Mouse (Mus musculus) lung, postnatal 0 days (tissue): ENCODE results near the gene Fam136a. TPM values are rescaled to one million over a fixed set of nuclear protein-coding genes. Genes with fewer than 3 reads are reported as not detected.
A peak's percentile ranks its signal among the peaks of the same experiment; 100 is the strongest.

ENCODE experiments used
- ATAC-seq: fragments of 200-750 bp; cut with Nextera tagmentation; 2 replicates; pipeline ENCODE4 v1.8.0; 2017; ENCODE audit warnings: moderate library complexity
- DNase-seq: peaks from one replicate; pipeline ENCODE4 v3.0.0-alpha.2; 2016; ENCODE audit warnings: low spot score
- H3K27ac ChIP-seq: fragments of 300-500 bp; sonication (generic); 2 replicates; pipeline ENCODE4 v1.5.1; 2014; ENCODE audit warnings: antibody characterized with exemption, mild to moderate bottlenecking, low read length, mixed read lengths
- H3K27me3 ChIP-seq: fragments of 300-500 bp; sonication (generic); replicated peaks from 2 replicates; pipeline ENCODE4 v1.6.1; 2014; ENCODE audit warnings: low read length, mixed read lengths; ENCODE audit not compliant: insufficient read depth
- H3K36me3 ChIP-seq: fragments of 300-500 bp; sonication (generic); 2 replicates; pipeline ENCODE4 v1.6.1; 2014; ENCODE audit warnings: low read length, mixed read lengths; ENCODE audit not compliant: insufficient read depth
- H3K4me1 ChIP-seq: fragments of 300-500 bp; sonication (generic); 2 replicates; pipeline ENCODE4 v1.6.1; 2014; ENCODE audit warnings: antibody characterized with exemption, low read depth, low read length, mixed read lengths; ENCODE audit not compliant: insufficient read depth
- H3K4me2 ChIP-seq: fragments of 300-500 bp; sonication (generic); replicated peaks from 2 replicates; pipeline ENCODE4 v1.6.1; 2014; ENCODE audit warnings: low read depth, mild to moderate bottlenecking, low read length, moderate library complexity, mixed read lengths
- H3K4me3 ChIP-seq: fragments of 300-500 bp; sonication (generic); 2 replicates; pipeline ENCODE4 v1.5.1; 2014; ENCODE audit warnings: low read depth, low read length
- H3K9ac ChIP-seq: fragments of 300-500 bp; sonication (generic); replicated peaks from 2 replicates; pipeline ENCODE4 v1.6.1; 2014; ENCODE audit warnings: low read depth, mild to moderate bottlenecking
- H3K9me3 ChIP-seq: fragments of 300-500 bp; sonication (generic); 2 replicates; pipeline ENCODE4 v1.6.1; 2016; ENCODE audit warnings: low read length, mixed read lengths
- CTCF ChIP-seq: IDR thresholded peaks from 2 replicates; pipeline ENCODE4 v1.5.1; 2016; ENCODE audit warnings: antibody characterized with exemption, mild to moderate bottlenecking
- EP300 ChIP-seq: IDR thresholded peaks from 2 replicates; pipeline ENCODE4 v1.6.1; 2016; ENCODE audit warnings: antibody characterized with exemption, mild to moderate bottlenecking, control low read depth
- WGBS: fragments of 180-500 bp; shearing (Covaris S2); extraction: QIAGEN DNeasy Blood & Tissue Kit; methylation state at CpG from one replicate; pipeline ENCODE4 v1.1.7; 2014; 5-methylcytosine and 5-hydroxymethylcytosine counted together
- polyA plus RNA-seq: library from polyadenylated mRNA; unstranded; fragments of >200 nt; fragmentation: Nextera tagmentation; extraction: Ambion mirVana; gene quantifications from 2 replicates; pipeline ENCODE4 v1.2.1, GENCODE M21; 2015

Gene Fam136a
- polyA plus RNA-seq, 1 experiment from 2014 or later, result 45.3 TPM

GRCm38 (mm10) chr6:86397257-86397980 is 32.0 kb downstream of the Fam136a start:
- Histone ChIP-seq H3K4me2 (peak overlapping the region; percentile 72), H3K36me3 (no peaks in the 10 kb centered on the region), H3K27ac (peak overlapping the region; percentile 44), H3K9me3 (no peaks in the 10 kb centered on the region), H3K4me1 (peaks cover 14% of the 10 kb centered on the region; the same call in 1 of the 2 replicates), H3K9ac (0 out of 2 replicates have a peak overlapping the region, but pooled peaks have one; percentile 39), H3K4me3 (peak overlapping the region; percentile 61), H3K27me3 (no peaks in the 10 kb centered on the region)
- 2% methylated on average over 14 of the region's 14 CpGs for WGBS
- TF ChIP-seq EP300 (no peak), CTCF (no peak; the same call in 1 of the 2 replicates)
- DNase-seq (peak; percentile 41), ATAC-seq (peak; percentile 24)

GRCm38 (mm10) chr6:86398986-86399385 is 33.5 kb downstream of the Fam136a start:
- ATAC-seq, result no peak
- H3K27me3 ChIP-seq, result no peaks in the 10 kb centered on the region

GRCm38 (mm10) chr6:86399995-86400394 is 34.5 kb downstream of the Fam136a start:
- Histone ChIP-seq H3K9ac (no peak overlapping the region), H3K4me2 (no peak overlapping the region), H3K27ac (no peak overlapping the region), H3K4me1 (peaks cover 14% of the 10 kb centered on the region; the same call in 1 of the 2 replicates), H3K4me3 (no peak overlapping the region), H3K36me3 (no peaks in the 10 kb centered on the region), H3K27me3 (no peaks in the 10 kb centered on the region), H3K9me3 (no peaks in the 10 kb centered on the region)
- DNase-seq (no peak), ATAC-seq (no peak)
- no peak for TF ChIP-seq EP300
- no peak for TF ChIP-seq CTCF
- 54% methylated on average over 2 of the region's 2 CpGs for WGBS

More at GRCm38 (mm10) chr6:86398986-86399385, 33.5 kb downstream of the Fam136a start:
- H3K9ac ChIP-seq, result no peak overlapping the region
- no peak for DNase-seq
- no peak overlapping the region for H3K4me3 ChIP-seq
- H3K9me3 ChIP-seq, result no peaks in the 10 kb centered on the region
- no peak overlapping the region for H3K4me2 ChIP-seq
- no peaks in the 10 kb centered on the region for H3K36me3 ChIP-seq
- H3K4me1 ChIP-seq, result peaks cover 14% of the 10 kb centered on the region; the same call in 1 of the 2 replicates
- no peak overlapping the region for H3K27ac ChIP-seq
- WGBS, result 84% methylated on average over 2 of the region's 2 CpGs
- TF ChIP-seq EP300 (no peak), CTCF (no peak)

GRCm38 (mm10) chr6:86400972-86401371 is 35.5 kb downstream of the Fam136a start:
- no peaks in the 10 kb centered on the region for H3K9me3 ChIP-seq
- no peak overlapping the region for H3K27ac ChIP-seq
- no peaks in the 10 kb centered on the region for H3K36me3 ChIP-seq
- peaks cover 11% of the 10 kb centered on the region; the same call in 1 of the 2 replicates for H3K4me1 ChIP-seq
- TF ChIP-seq EP300 (no peak), CTCF (peak; percentile 80)
- peak overlapping the region; percentile 40 for H3K4me2 ChIP-seq
- ATAC-seq (peak; percentile 30), DNase-seq (peak; percentile 91)
- H3K27me3 ChIP-seq, result no peaks in the 10 kb centered on the region
- H3K9ac ChIP-seq, result no peak overlapping the region
- no peak overlapping the region for H3K4me3 ChIP-seq
- WGBS, result 3% methylated on average over 9 of the region's 9 CpGs

- Histone ChIP-seq H3K36me3 (no peaks in the 10 kb centered on the region), H3K27me3 (no peaks in the 10 kb centered on the region), H3K4me1 (no peaks in the 10 kb centered on the region), H3K9me3 (no peaks in the 10 kb centered on the region), H3K4me2 (peak overlapping the region; percentile 59), H3K9ac (no peak overlapping the region), H3K27ac (no peak overlapping the region), H3K4me3 (peak overlapping the region; percentile 85)
- no peak for ATAC-seq
- TF ChIP-seq CTCF (no peak), EP300 (no peak)
- 27% methylated on average over 12 of the region's 12 CpGs for WGBS
- no peak for DNase-seq
Observed at GRCm38 (mm10) chr6:86402681-86403607, 37.5 kb downstream of the Fam136a start.

GRCm38 (mm10) chr6:86403728-86404099 is 38.3 kb downstream of the Fam136a start:
- peak overlapping the region; percentile 94; the same call in 1 of the 2 replicates for H3K9ac ChIP-seq
- H3K9me3 ChIP-seq, result no peaks in the 10 kb centered on the region
- no peaks in the 10 kb centered on the region for H3K27me3 ChIP-seq
- H3K4me2 ChIP-seq, result peak overlapping the region; percentile 59
- no peak for DNase-seq
- H3K27ac ChIP-seq, result peak overlapping the region; percentile 99; the same call in 1 of the 2 replicates
- 1% methylated on average over 15 of the region's 15 CpGs for WGBS
- no peaks in the 10 kb centered on the region for H3K36me3 ChIP-seq
- peak overlapping the region; percentile 85 for H3K4me3 ChIP-seq
- peak; percentile 66 for ATAC-seq
- H3K4me1 ChIP-seq, result no peaks in the 10 kb centered on the region
- peak; percentile 18; the same call in 1 of the 2 replicates for TF ChIP-seq CTCF
- TF ChIP-seq EP300, result no peak
